Mouse (Mus musculus) limb, embryonic 12.5 days (tissue): Measurements from ENCODE around the gene Ndufs6. TPM values are rescaled to one million over a fixed set of nuclear protein-coding genes. Genes with fewer than 3 reads are reported as not detected.

Experiments used
- ATAC-seq: fragments of 200-750 bp; cut with Nextera tagmentation; 2 replicates; pipeline ENCODE4 v1.8.0; 2017; ENCODE audit warnings: low read depth, moderate TSS enrichment; ENCODE audit not compliant: insufficient number of reproducible peaks, insufficient read depth, low FRiP score, low TSS enrichment
- H3K27ac ChIP-seq: fragments of 300-500 bp; sonication (generic); 2 replicates; pipeline ENCODE4 v1.5.1; 2016; ENCODE audit warnings: mild to moderate bottlenecking, moderate library complexity
- H3K27me3 ChIP-seq: fragments of 300-500 bp; sonication (generic); 2 replicates; pipeline ENCODE4 v1.6.1; 2016; ENCODE audit warnings: mild to moderate bottlenecking, moderate library complexity
- H3K36me3 ChIP-seq: fragments of 300-500 bp; sonication (generic); 2 replicates; pipeline ENCODE4 v1.6.1; 2016; ENCODE audit warnings: mild to moderate bottlenecking, moderate library complexity
- H3K4me1 ChIP-seq: fragments of 300-500 bp; sonication (generic); replicated peaks from 2 replicates; pipeline ENCODE4 v1.6.1; 2016
- H3K4me2 ChIP-seq: fragments of 300-500 bp; sonication (generic); 2 replicates; pipeline ENCODE4 v1.6.1; 2016; ENCODE audit warnings: mild to moderate bottlenecking, moderate library complexity
- H3K4me3 ChIP-seq: fragments of 300-500 bp; sonication (generic); replicated peaks from 2 replicates; pipeline ENCODE4 v1.5.1; 2016; ENCODE audit warnings: mild to moderate bottlenecking
- H3K9ac ChIP-seq: fragments of 300-500 bp; sonication (generic); replicated peaks from 2 replicates; pipeline ENCODE4 v1.6.1; 2016; ENCODE audit warnings: mild to moderate bottlenecking, moderate library complexity
- H3K9me3 ChIP-seq: fragments of 300-500 bp; sonication (generic); 2 replicates; pipeline ENCODE4 v1.6.1; 2016; ENCODE audit warnings: mild to moderate bottlenecking, moderate library complexity
- WGBS: fragments of 180-500 bp; shearing (Covaris S2); methylation state at CpG from one replicate; pipeline ENCODE4 v1.1.7; 2016; 5-methylcytosine and 5-hydroxymethylcytosine counted together
- polyA plus RNA-seq: library from polyadenylated mRNA; unstranded; fragments of >200 nt; fragmentation: Nextera tagmentation; extraction: Ambion mirVana; gene quantifications from 2 replicates; pipeline ENCODE4 v1.2.1, GENCODE M21; 2016

The Ndufs6 gene
- polyA plus RNA-seq, 1 experiment from 2014 or later, result 378 TPM

DNA sequence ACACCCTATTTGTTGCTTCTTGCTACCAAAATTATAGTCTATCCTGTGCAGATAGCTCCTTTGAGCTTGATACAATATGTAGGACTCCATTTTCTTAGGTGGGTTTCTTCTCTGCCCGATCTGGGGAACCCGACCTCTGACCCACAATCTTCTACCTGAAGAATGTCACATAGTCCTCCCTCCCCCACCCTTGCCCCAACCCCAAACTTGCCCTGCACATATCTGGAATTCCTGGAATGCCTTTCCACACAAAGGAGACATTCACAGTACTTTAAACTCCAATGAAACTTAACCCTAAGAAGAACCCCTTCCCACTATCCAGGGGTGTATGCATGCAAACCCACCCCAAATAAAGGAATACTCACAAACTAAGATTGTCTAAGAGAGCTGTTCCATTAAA is 17.8 kb upstream of the Ndufs6 start:
- H3K27me3 ChIP-seq, result no peaks in the 10 kb centered on the region; the same call in 1 of the 2 replicates
- WGBS, result 41% methylated on average over 2 of the region's 2 CpGs
- ATAC-seq, result peak; percentile 50; the same call in 1 of the 2 replicates
- H3K36me3 ChIP-seq, result no peaks in the 10 kb centered on the region
- no peak overlapping the region for H3K4me3 ChIP-seq
- H3K4me1 ChIP-seq, result 0 out of 2 replicates have a peak, but pooled peaks cover 5% of the 10 kb centered on the region
- H3K27ac ChIP-seq, result no peak overlapping the region
- no peak overlapping the region for H3K4me2 ChIP-seq
- no peak overlapping the region for H3K9ac ChIP-seq
- H3K9me3 ChIP-seq, result no peaks in the 10 kb centered on the region

GRCm38 (mm10) chr13:73345102-73345890 is 17.0 kb upstream of the Ndufs6 start:
- ATAC-seq, result no peak
- no peak overlapping the region for H3K27ac ChIP-seq
- H3K4me3 ChIP-seq, result no peak overlapping the region
- H3K9ac ChIP-seq, result no peak overlapping the region
- H3K27me3 ChIP-seq, result no peaks in the 10 kb centered on the region; the same call in 1 of the 2 replicates
- H3K4me1 ChIP-seq, result 0 out of 2 replicates have a peak, but pooled peaks cover 6% of the 10 kb centered on the region
- WGBS, result 74% methylated on average over 9 of the region's 9 CpGs
- no peak overlapping the region for H3K4me2 ChIP-seq
- H3K36me3 ChIP-seq, result no peaks in the 10 kb centered on the region
- no peaks in the 10 kb centered on the region for H3K9me3 ChIP-seq

DNA sequence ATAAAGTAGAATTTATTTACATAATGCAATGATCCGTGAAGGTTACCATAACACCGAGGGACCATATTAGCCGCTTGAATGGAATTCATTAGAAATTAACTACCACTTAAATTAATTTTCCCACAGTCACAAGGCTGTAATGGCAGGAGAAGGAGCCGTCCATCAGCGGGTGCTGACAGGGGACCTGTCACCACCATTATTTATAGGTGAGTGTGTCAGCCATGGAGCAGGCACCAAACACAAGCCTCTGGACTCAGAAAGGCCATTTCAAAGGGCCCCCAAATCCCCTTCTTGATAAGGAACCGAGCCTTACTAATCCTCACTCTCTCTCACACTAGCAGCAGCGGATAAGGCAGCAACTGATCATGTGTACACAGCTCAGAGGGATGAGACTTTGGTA is 8.4 kb upstream of the Ndufs6 start:
- Histone ChIP-seq H3K27ac (no peak overlapping the region), H3K4me2 (no peak overlapping the region), H3K27me3 (no peaks in the 10 kb centered on the region), H3K4me1 (peaks cover 6% of the 10 kb centered on the region), H3K4me3 (no peak overlapping the region), H3K9ac (no peak overlapping the region), H3K9me3 (no peaks in the 10 kb centered on the region), H3K36me3 (no peaks in the 10 kb centered on the region)
- WGBS, result 26% methylated on average over 7 of the region's 7 CpGs
- no peak for ATAC-seq

- WGBS, result 72% methylated on average over 3 of the region's 3 CpGs
- Histone ChIP-seq H3K27me3 (no peaks in the 10 kb centered on the region), H3K4me1 (peaks cover 14% of the 10 kb centered on the region), H3K9me3 (no peaks in the 10 kb centered on the region), H3K27ac (no peak overlapping the region), H3K4me3 (peak overlapping the region; percentile 76), H3K4me2 (peak overlapping the region; percentile 96), H3K36me3 (no peaks in the 10 kb centered on the region), H3K9ac (peak overlapping the region; percentile 83; the same call in 1 of the 2 replicates)
- no peak for ATAC-seq
Measured at GRCm38 (mm10) chr13:73331736-73332135, 3.4 kb upstream of the Ndufs6 start.

GRCm38 (mm10) chr13:73330844-73331501 is 2.6 kb upstream of the Ndufs6 start:
- peak overlapping the region; percentile 70; the same call in 1 of the 2 replicates for H3K27ac ChIP-seq
- H3K27me3 ChIP-seq, result no peaks in the 10 kb centered on the region
- peaks cover 6% of the 10 kb centered on the region; the same call in 1 of the 2 replicates for H3K36me3 ChIP-seq
- peak overlapping the region; percentile 83 for H3K9ac ChIP-seq
- no peaks in the 10 kb centered on the region for H3K9me3 ChIP-seq
- peak; percentile 61 for ATAC-seq
- peaks cover 14% of the 10 kb centered on the region for H3K4me1 ChIP-seq
- peak overlapping the region; percentile 96 for H3K4me2 ChIP-seq
- WGBS, result under 1% methylated on average over 42 of the region's 42 CpGs
- H3K4me3 ChIP-seq, result peak overlapping the region; percentile 76

DNA sequence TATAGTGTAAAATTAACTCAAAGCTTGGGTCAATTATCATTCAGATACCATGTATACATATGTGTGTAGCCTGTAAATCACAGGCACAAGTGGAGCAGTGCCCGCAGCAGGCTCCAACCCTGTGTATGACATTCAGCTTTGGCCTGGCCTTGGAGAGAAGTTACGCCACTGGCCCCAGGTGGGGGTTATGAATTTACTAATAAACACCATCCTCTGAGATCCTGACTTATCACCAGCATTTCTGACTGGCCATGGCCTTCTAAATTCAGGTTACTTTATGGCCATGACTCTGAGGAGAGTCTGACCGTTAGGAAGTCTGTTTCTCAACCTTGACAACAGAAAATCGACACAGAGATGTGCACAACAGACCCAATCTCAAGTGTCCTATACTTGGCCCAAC is 4.9 kb downstream of the Ndufs6 start:
- H3K4me1 ChIP-seq, result peaks cover 3% of the 10 kb centered on the region; the same call in 1 of the 2 replicates
- no peak for ATAC-seq
- no peaks in the 10 kb centered on the region for H3K9me3 ChIP-seq
- H3K4me2 ChIP-seq, result no peak overlapping the region
- no peak overlapping the region for H3K9ac ChIP-seq
- no peaks in the 10 kb centered on the region for H3K27me3 ChIP-seq
- H3K27ac ChIP-seq, result no peak overlapping the region
- peaks cover 81% of the 10 kb centered on the region for H3K36me3 ChIP-seq
- no peak overlapping the region for H3K4me3 ChIP-seq
- 95% methylated on average over 4 of the region's 4 CpGs for WGBS

DNA sequence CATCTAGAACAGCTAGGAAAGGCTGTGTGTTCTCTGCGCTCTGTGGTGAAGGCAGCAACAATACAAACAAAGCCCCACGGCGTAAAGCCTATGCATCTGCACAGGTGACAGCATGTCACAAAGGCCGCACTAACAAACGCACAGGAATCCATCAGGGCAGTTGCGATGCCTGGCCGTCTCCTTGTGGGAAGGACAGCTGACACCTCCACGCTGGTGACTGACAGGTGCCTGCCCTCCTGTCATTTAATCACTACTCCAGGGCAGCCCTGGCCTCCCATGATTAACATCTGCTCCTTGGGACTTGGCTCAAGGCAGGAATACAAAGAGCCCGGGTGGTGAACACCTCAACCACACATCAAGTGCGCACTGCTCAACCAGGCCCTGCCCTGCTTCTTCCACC is 5.7 kb downstream of the Ndufs6 start:
- no peaks in the 10 kb centered on the region for H3K27me3 ChIP-seq
- peaks cover 3% of the 10 kb centered on the region; the same call in 1 of the 2 replicates for H3K4me1 ChIP-seq
- peaks cover 89% of the 10 kb centered on the region for H3K36me3 ChIP-seq
- no peak overlapping the region for H3K4me2 ChIP-seq
- no peak for ATAC-seq
- no peak overlapping the region for H3K4me3 ChIP-seq
- H3K9me3 ChIP-seq, result peaks cover under 1% of the 10 kb centered on the region; the same call in 1 of the 2 replicates
- no peak overlapping the region for H3K27ac ChIP-seq
- H3K9ac ChIP-seq, result no peak overlapping the region
- 91% methylated on average over 10 of the region's 10 CpGs for WGBS

- peaks cover 9% of the 10 kb centered on the region for H3K9me3 ChIP-seq
- H3K9ac ChIP-seq, result no peak overlapping the region
- H3K27me3 ChIP-seq, result no peaks in the 10 kb centered on the region
- no peak overlapping the region for H3K4me2 ChIP-seq
- no peak overlapping the region for H3K4me3 ChIP-seq
- H3K27ac ChIP-seq, result no peak overlapping the region
- ATAC-seq, result no peak
- WGBS, result over 99% methylated on average over 4 of the region's 4 CpGs
- H3K4me1 ChIP-seq, result no peaks in the 10 kb centered on the region
- peaks cover 93% of the 10 kb centered on the region for H3K36me3 ChIP-seq
Measured at GRCm38 (mm10) chr13:73320048-73320447, 8.3 kb downstream of the Ndufs6 start.

DNA sequence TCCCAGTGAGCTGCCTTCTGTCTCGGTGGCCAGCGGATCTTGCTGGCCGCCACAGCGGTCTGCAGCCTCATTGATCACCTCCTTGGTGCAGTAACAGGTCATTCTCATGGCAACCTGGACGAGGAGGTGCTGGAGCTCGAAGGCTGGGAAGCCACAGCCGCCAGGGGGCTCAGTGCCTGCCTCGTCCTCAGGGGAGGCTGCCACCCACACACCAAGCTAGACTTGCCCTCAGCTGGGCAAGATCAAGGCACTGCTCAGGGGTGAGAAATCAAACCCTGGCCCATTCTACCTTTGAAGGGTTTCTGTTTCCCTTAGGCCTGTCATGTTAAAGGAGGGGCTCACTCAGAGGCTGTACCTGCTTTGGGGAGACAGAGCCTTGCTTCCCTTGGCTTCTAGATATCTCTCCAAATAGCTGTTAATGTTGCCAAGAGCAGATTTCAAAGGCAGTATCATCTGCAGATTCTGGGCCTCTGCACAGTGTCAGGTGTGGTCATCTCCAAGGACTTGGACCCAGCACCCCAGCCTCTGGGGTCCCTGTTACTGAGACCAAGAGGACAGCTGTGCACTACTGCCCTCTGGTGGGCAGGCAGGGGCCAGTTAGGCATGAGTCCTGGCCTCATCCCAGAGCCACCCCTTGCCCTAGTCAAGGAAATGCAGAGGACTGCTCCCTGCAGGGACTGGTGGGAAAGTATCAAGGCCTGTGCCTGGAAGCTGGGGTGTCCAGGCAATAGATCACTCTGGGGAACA is 18.0 kb downstream of the Ndufs6 start:
- no peak for ATAC-seq
- Histone ChIP-seq H3K36me3 (no peaks in the 10 kb centered on the region), H3K4me3 (no peak overlapping the region), H3K4me2 (no peak overlapping the region), H3K4me1 (peaks cover 10% of the 10 kb centered on the region; the same call in 1 of the 2 replicates), H3K9ac (no peak overlapping the region), H3K9me3 (no peaks in the 10 kb centered on the region), H3K27me3 (peaks cover 21% of the 10 kb centered on the region; the same call in 1 of the 2 replicates), H3K27ac (no peak overlapping the region)
- 27% methylated on average over 8 of the region's 8 CpGs for WGBS

GRCm38 (mm10) chr13:73306430-73306829 is 21.9 kb downstream of the Ndufs6 start:
- Histone ChIP-seq H3K27ac (no peak overlapping the region), H3K27me3 (peaks cover 21% of the 10 kb centered on the region; the same call in 1 of the 2 replicates), H3K4me1 (peaks cover 10% of the 10 kb centered on the region; the same call in 1 of the 2 replicates), H3K4me2 (no peak overlapping the region), H3K36me3 (no peaks in the 10 kb centered on the region), H3K9ac (no peak overlapping the region), H3K4me3 (no peak overlapping the region), H3K9me3 (no peaks in the 10 kb centered on the region)
- 50% methylated on average over 4 of the region's 4 CpGs for WGBS
- ATAC-seq, result no peak

DNA sequence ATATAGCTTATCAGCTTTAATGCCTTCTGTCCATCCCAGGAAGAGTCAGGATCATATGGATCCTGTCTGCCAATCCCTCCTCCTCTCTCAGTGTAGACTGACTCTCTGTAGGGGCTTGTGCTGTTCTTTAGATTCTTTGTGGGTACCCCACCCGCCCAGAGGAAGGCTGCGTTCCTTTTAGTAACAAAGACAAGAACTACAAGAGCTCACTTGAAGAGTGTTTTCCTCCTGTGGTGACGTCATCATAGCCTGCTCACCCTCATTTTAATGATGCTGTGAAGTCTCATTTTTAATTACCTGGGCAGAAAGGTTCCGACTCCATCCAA is 22.3 kb downstream of the Ndufs6 start:
- Histone ChIP-seq H3K9me3 (no peaks in the 10 kb centered on the region), H3K36me3 (no peaks in the 10 kb centered on the region), H3K4me3 (no peak overlapping the region), H3K4me1 (peaks cover 10% of the 10 kb centered on the region; the same call in 1 of the 2 replicates), H3K27ac (no peak overlapping the region), H3K9ac (no peak overlapping the region), H3K27me3 (peaks cover 21% of the 10 kb centered on the region; the same call in 1 of the 2 replicates), H3K4me2 (no peak overlapping the region)
- WGBS, result 52% methylated on average over 4 of the region's 4 CpGs
- ATAC-seq, result no peak
